ENCODE assay signal across 11 mouse cellular contexts in the genomic region with DNA sequence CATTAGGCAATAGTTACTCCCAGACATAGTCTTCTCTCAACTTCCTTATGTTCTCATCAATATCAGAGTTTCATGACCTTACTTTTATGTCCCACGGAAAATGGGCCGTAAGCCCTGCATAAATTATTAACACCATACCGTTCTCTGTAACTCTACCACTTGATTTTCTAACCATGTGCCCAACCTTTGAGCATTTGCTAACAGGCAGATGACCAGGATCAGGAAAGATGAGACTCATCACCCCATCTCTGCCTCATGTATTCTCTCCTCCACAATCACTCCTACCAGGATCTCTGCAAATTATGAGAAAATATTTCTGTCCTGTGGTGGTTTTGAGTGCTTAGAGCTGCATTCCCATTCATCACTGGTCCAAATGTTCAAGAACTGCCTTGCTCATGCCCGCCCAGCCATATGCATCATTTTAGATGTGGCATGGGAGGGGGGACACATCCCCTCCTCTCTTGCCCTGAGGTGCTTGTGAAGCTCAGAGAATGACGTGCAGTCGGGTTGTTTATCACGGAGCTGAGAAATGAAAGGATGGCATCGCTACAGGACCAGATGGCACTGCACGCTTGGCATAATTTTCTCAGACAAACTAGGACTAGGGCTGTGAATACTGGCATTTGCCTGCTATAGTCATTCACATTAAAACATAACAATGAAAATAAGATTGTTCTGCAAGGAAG.
A peak's percentile ranks its signal among the peaks of the same experiment; 100 is the strongest.
DNase-seq lines count a peak whose midpoint lies in the region; ATAC-seq lines count a peak whose summit lies in the region.
"Had no signal": no experiment of that assay in that cellular context is flagged by ENCODE, and none has a peak within 500 bp of the region (broad histone marks: within the 10 kb centered on the region; RNA-seq: fewer than 3 reads in every experiment).

No protein-coding gene starts in this region.

- H3K27ac ChIP-seq in hindbrain, embryonic 16.5 days (ENCODE audit: low read depth, low read length), result no peak overlapping the region
- no peak overlapping the region for H3K27ac ChIP-seq in limb, embryonic 10.5 days

- H3K36me3 ChIP-seq in hindbrain, embryonic 16.5 days (ENCODE audit: control insufficient read depth, insufficient read depth, low read length), result no peaks in the 10 kb centered on the region
- H3K36me3 ChIP-seq in limb, embryonic 10.5 days, result no peaks in the 10 kb centered on the region

- intact Hi-C loops in left cerebral cortex, postnatal 25 days (cut with DNase I), result no loop called here

- H3K4me3 ChIP-seq in hindbrain, embryonic 16.5 days (ENCODE audit: low read length), result no peak overlapping the region
- no peak overlapping the region for H3K4me3 ChIP-seq in limb, embryonic 10.5 days

- ATAC-seq in hindbrain, embryonic 16.5 days, result peak; percentile 91
- no peak for ATAC-seq in CD4-positive, CD25-positive, alpha-beta regulatory T cell, adult 4 months
- ATAC-seq in erythroid progenitor cell, adult 5-6 weeks (replicated peaks; ENCODE audit: low FRiP score, poor library complexity, severe bottlenecking), result no peak
- ATAC-seq: activated CD4-positive, CD25-positive, alpha-beta regulatory T cell, adult 4 months had no signal

- H3K27me3 ChIP-seq in hindbrain, embryonic 16.5 days (replicated peaks; ENCODE audit: control insufficient read depth, insufficient read depth, low read length), result no peaks in the 10 kb centered on the region
- no peaks in the 10 kb centered on the region for H3K27me3 ChIP-seq in limb, embryonic 10.5 days (ENCODE audit: low read depth, poor library complexity, severe bottlenecking)

- WGBS in hindbrain, embryonic 16.5 days, result 60% methylated on average over 9 of the region's 9 CpGs
- WGBS in limb, embryonic 10.5 days, result 92% methylated on average over 9 of the region's 9 CpGs

- H3K4me2 ChIP-seq in hindbrain, embryonic 16.5 days (ENCODE audit: low read length), result no peak overlapping the region

- no peak overlapping the region for H3K9ac ChIP-seq in hindbrain, embryonic 16.5 days (ENCODE audit: low read depth, low read length)

- peak; percentile 15 for DNase-seq in retina, adult 2 months (ENCODE audit: low read depth, low spot score)
- DNase-seq in retina, embryonic 14.5 days (ENCODE audit: low spot score), result no peak
- peak; percentile 56 to 90 for DNase-seq in left cerebral cortex, postnatal 25 days (ENCODE audit: low spot score in 2 of 2)
- DNase-seq in limb, embryonic 10.5 days (ENCODE audit: low spot score), result no peak
- DNase-seq in embryo, embryonic 10 days (ENCODE audit: low spot score), result no peak
- DNase-seq: embryo, embryonic 11 days; gastrocnemius, postnatal 14 days had no signal

- no peaks in the 10 kb centered on the region; the same call in 1 of the 2 replicates for H3K4me1 ChIP-seq in hindbrain, embryonic 16.5 days (ENCODE audit: control insufficient read depth, insufficient read depth, low read depth, low read length)
- H3K4me1 ChIP-seq in limb, embryonic 10.5 days, result no peaks in the 10 kb centered on the region

- no peaks in the 10 kb centered on the region for H3K9me3 ChIP-seq in hindbrain, embryonic 16.5 days (ENCODE audit: control insufficient read depth, low read length)
- H3K9me3 ChIP-seq in limb, embryonic 10.5 days (replicated peaks), result no peaks in the 10 kb centered on the region

Comparison
In these comparisons a context has a peak if more than half of its experiments do, and no peak if none do; other contexts are left out.
1. DNase-seq: peak in retina, adult 2 months (single experiment) and left cerebral cortex, postnatal 25 days (2 of 2); none in retina, embryonic 14.5 days (single experiment), limb, embryonic 10.5 days (single experiment) and embryo, embryonic 10 days (single experiment).